Mouse (Mus musculus): Measurements from ENCODE around the gene Eml6. TPM values are rescaled to one million over a fixed set of nuclear protein-coding genes. Genes with fewer than 3 reads are reported as not detected.

The Eml6 gene
- 0.52 and 0.89 TPM in 2 replicates for polyA plus RNA-seq (2014; fragmentation: Nextera tagmentation; extraction: Ambion mirVana)

DNA sequence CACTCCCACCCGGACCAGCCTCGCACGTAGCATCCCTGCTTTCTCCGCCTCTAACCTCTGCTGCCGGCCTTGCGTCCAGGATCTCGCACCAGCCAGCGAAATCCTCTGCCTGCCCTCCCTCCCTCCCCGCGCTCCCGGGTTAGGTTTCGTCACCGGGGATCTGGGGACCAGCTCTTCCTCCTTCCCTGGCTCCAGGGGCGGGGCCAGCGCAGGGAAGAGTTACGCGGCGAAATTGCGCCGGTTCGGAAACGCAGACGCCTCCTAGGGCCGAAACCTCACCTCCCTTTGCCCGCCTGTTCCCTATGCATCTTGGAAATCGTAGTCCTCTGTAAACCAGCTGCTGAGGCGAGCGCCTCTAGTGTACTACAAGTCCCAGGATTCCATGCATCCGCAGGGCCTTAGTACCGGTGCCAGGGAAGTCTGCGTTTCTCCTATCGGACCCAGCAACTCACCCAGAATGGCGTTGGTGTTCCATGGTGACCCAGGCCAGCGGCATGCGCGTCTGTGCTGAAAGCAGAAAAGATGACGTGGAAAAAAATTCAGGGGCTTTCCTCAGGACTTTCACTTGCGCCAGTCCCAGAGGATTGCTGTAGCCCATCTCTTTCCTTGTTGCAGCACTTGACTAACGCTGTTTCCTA lies at the start of gene Eml6:
Gene Eml6, minus strand, starts transcription at position 199 of the 638 bp plus-strand sequence.
- Histone ChIP-seq H3K36me3 (ENCODE audit: control insufficient read depth, insufficient read depth, low read length) (no peaks in the 10 kb centered on the region), H3K4me3 (ENCODE audit: low read depth, low read length) (peak within 1 kb of the TSS; percentile 66), H3K9ac (ENCODE audit: low read depth, low read length) (peak within 1 kb of the TSS; percentile 77), H3K27ac (ENCODE audit: low read depth, low read length) (peak within 1 kb of the TSS; percentile 32), H3K9me3 (replicated peaks; ENCODE audit: control insufficient read depth, low read length) (no peaks in the 10 kb centered on the region), H3K27me3 (ENCODE audit: control insufficient read depth, insufficient read depth, low read length) (peaks cover 19% of the 10 kb centered on the region), H3K4me2 (peak within 1 kb of the TSS; percentile 100), H3K4me1 (ENCODE audit: control insufficient read depth, insufficient read depth, low read length) (0 out of 2 replicates have a peak, but pooled peaks cover 2% of the 10 kb centered on the region)
- WGBS (ENCODE audit: insufficient replicate concordance): 1% methylated on average over 39 of the region's 39 CpGs
- peak; percentile 98 for ATAC-seq (replicated peaks; ENCODE audit: insufficient number of reproducible peaks, low FRiP score, low TSS enrichment)

DNA sequence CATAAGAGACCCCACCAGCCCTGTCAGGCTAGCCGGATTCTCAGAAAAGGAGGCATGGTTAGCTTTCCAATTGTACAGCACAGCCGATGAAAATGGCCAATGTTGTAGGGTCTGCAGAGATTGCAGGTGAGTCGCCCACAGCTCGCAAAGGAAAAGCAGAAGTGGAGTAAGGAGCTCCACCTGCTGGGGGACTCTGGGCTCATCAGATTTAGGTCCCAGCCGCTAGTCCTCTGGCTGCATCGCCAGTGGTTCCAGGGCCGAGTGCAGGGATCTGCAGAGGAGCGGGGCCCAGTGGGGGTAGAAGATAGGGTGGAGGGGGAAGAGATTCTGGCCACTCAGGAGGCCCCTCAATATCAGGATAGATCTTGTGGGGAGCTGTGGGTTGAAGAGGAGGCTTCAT lies 31.5 kb upstream of the Eml6 start:
- no peak overlapping the region for H3K9ac ChIP-seq (ENCODE audit: low read depth, low read length)
- H3K9me3 ChIP-seq (replicated peaks; ENCODE audit: control insufficient read depth, low read length): no peaks in the 10 kb centered on the region
- no peak overlapping the region for H3K4me3 ChIP-seq (ENCODE audit: low read depth, low read length)
- no peak overlapping the region for H3K27ac ChIP-seq (ENCODE audit: low read depth, low read length)
- H3K4me1 ChIP-seq (ENCODE audit: control insufficient read depth, insufficient read depth, low read length): no peaks in the 10 kb centered on the region
- H3K4me2 ChIP-seq: no peak overlapping the region
- H3K36me3 ChIP-seq (ENCODE audit: control insufficient read depth, insufficient read depth, low read length): no peaks in the 10 kb centered on the region
- ATAC-seq (replicated peaks; ENCODE audit: insufficient number of reproducible peaks, low FRiP score, low TSS enrichment): no peak
- no peaks in the 10 kb centered on the region for H3K27me3 ChIP-seq (ENCODE audit: control insufficient read depth, insufficient read depth, low read length)
- WGBS (ENCODE audit: insufficient replicate concordance): 33% methylated on average over 8 of the region's 8 CpGs

GRCm38 (mm10) chr11:30025144-30025543 lies 689 bp downstream of the Eml6 start:
- ATAC-seq (replicated peaks; ENCODE audit: insufficient number of reproducible peaks, low FRiP score, low TSS enrichment): no peak
- Histone ChIP-seq H3K9me3 (replicated peaks; ENCODE audit: control insufficient read depth, low read length) (no peaks in the 10 kb centered on the region), H3K27me3 (ENCODE audit: control insufficient read depth, insufficient read depth, low read length) (peaks cover 22% of the 10 kb centered on the region), H3K36me3 (ENCODE audit: control insufficient read depth, insufficient read depth, low read length) (no peaks in the 10 kb centered on the region), H3K9ac (ENCODE audit: low read depth, low read length) (no peak overlapping the region; the same call in 1 of the 2 replicates), H3K4me2 (peak overlapping the region; percentile 100), H3K4me1 (ENCODE audit: control insufficient read depth, insufficient read depth, low read length) (0 out of 2 replicates have a peak, but pooled peaks cover 2% of the 10 kb centered on the region), H3K4me3 (ENCODE audit: low read depth, low read length) (peak overlapping the region; percentile 66), H3K27ac (ENCODE audit: low read depth, low read length) (no peak overlapping the region)
- 11% methylated on average over 4 of the region's 4 CpGs for WGBS (ENCODE audit: insufficient replicate concordance)

GRCm38 (mm10) chr11:30024261-30025071 lies 1.4 kb downstream of the Eml6 start:
- H3K27me3 ChIP-seq (ENCODE audit: control insufficient read depth, insufficient read depth, low read length): peaks cover 22% of the 10 kb centered on the region
- no peak overlapping the region for H3K27ac ChIP-seq (ENCODE audit: low read depth, low read length)
- peak overlapping the region; percentile 66 for H3K4me3 ChIP-seq (ENCODE audit: low read depth, low read length)
- no peaks in the 10 kb centered on the region for H3K36me3 ChIP-seq (ENCODE audit: control insufficient read depth, insufficient read depth, low read length)
- H3K9ac ChIP-seq (ENCODE audit: low read depth, low read length): peak overlapping the region; percentile 70
- 0 out of 2 replicates have a peak, but pooled peaks cover 2% of the 10 kb centered on the region for H3K4me1 ChIP-seq (ENCODE audit: control insufficient read depth, insufficient read depth, low read length)
- WGBS (ENCODE audit: insufficient replicate concordance): under 1% methylated on average over 57 of the region's 57 CpGs
- ATAC-seq (replicated peaks; ENCODE audit: insufficient number of reproducible peaks, low FRiP score, low TSS enrichment): no peak
- no peaks in the 10 kb centered on the region for H3K9me3 ChIP-seq (replicated peaks; ENCODE audit: control insufficient read depth, low read length)
- peak overlapping the region; percentile 100 for H3K4me2 ChIP-seq

GRCm38 (mm10) chr11:29986257-29986656 lies 39.6 kb downstream of the Eml6 start:
- no peak for ATAC-seq (replicated peaks; ENCODE audit: insufficient number of reproducible peaks, low FRiP score, low TSS enrichment)
- Histone ChIP-seq H3K9ac (ENCODE audit: low read depth, low read length) (no peak overlapping the region), H3K4me2 (no peak overlapping the region), H3K27me3 (ENCODE audit: control insufficient read depth, insufficient read depth, low read length) (no peaks in the 10 kb centered on the region), H3K9me3 (replicated peaks; ENCODE audit: control insufficient read depth, low read length) (no peaks in the 10 kb centered on the region), H3K27ac (ENCODE audit: low read depth, low read length) (no peak overlapping the region), H3K4me1 (ENCODE audit: control insufficient read depth, insufficient read depth, low read length) (no peaks in the 10 kb centered on the region), H3K4me3 (ENCODE audit: low read depth, low read length) (no peak overlapping the region), H3K36me3 (ENCODE audit: control insufficient read depth, insufficient read depth, low read length) (no peaks in the 10 kb centered on the region)
- 66% methylated on average over 2 of the region's 2 CpGs for WGBS (ENCODE audit: insufficient replicate concordance)

DNA sequence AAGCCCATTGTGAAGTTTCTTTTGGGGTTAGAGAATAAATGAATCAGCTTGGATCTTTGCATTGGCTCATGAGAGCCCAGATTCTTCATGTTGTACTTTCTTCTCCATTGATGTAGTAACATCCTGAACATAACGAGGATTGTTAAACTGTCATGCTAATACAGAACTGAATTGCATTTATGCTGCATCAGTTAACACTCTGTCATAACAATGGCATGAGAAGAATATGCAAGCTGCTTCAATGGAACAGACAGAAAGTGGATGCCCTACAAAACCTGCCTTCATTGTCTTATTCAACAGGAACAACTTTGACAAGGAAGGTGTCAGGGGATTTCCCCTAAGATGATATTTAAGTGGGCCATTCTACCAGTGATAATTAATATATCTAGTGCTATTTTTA lies 57.0 kb downstream of the Eml6 start:
- no peak overlapping the region for H3K4me3 ChIP-seq (ENCODE audit: low read depth, low read length)
- no peak overlapping the region for H3K27ac ChIP-seq (ENCODE audit: low read depth, low read length)
- no peaks in the 10 kb centered on the region for H3K9me3 ChIP-seq (replicated peaks; ENCODE audit: control insufficient read depth, low read length)
- no peaks in the 10 kb centered on the region for H3K27me3 ChIP-seq (ENCODE audit: control insufficient read depth, insufficient read depth, low read length)
- H3K4me1 ChIP-seq (ENCODE audit: control insufficient read depth, insufficient read depth, low read length): no peaks in the 10 kb centered on the region
- ATAC-seq (replicated peaks; ENCODE audit: insufficient number of reproducible peaks, low FRiP score, low TSS enrichment): no peak
- WGBS (ENCODE audit: insufficient replicate concordance): 72% methylated on average over 1 of the region's 1 CpGs
- H3K36me3 ChIP-seq (ENCODE audit: control insufficient read depth, insufficient read depth, low read length): no peaks in the 10 kb centered on the region
- no peak overlapping the region for H3K9ac ChIP-seq (ENCODE audit: low read depth, low read length)
- H3K4me2 ChIP-seq: no peak overlapping the region

DNA sequence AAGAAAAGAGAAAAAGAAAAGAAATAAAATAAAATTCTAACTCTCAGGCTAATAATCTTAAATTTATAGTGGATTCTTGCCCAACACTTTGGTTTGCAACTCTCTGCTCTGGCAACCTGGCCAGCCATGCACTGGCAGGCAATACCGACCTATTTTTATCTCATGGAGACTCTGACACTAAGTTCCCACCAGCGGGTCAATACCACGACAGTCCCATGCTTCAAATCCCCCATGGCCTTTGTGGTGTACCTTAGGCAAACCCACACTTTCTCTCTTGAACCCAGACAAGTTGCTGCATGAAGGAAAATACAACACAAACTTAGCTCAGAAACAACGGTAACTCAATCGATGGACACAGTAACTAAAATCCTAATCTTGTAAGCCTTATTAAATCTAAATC lies 66.5 kb downstream of the Eml6 start:
- no peaks in the 10 kb centered on the region for H3K4me1 ChIP-seq (ENCODE audit: control insufficient read depth, insufficient read depth, low read length)
- no peak overlapping the region for H3K4me2 ChIP-seq
- no peaks in the 10 kb centered on the region for H3K27me3 ChIP-seq (ENCODE audit: control insufficient read depth, insufficient read depth, low read length)
- no peaks in the 10 kb centered on the region for H3K9me3 ChIP-seq (replicated peaks; ENCODE audit: control insufficient read depth, low read length)
- no peak overlapping the region for H3K9ac ChIP-seq (ENCODE audit: low read depth, low read length)
- H3K36me3 ChIP-seq (ENCODE audit: control insufficient read depth, insufficient read depth, low read length): no peaks in the 10 kb centered on the region
- ATAC-seq (replicated peaks; ENCODE audit: insufficient number of reproducible peaks, low FRiP score, low TSS enrichment): no peak
- 81% methylated on average over 5 of the region's 5 CpGs for WGBS (ENCODE audit: insufficient replicate concordance)
- no peak overlapping the region for H3K4me3 ChIP-seq (ENCODE audit: low read depth, low read length)
- H3K27ac ChIP-seq (ENCODE audit: low read depth, low read length): no peak overlapping the region

DNA sequence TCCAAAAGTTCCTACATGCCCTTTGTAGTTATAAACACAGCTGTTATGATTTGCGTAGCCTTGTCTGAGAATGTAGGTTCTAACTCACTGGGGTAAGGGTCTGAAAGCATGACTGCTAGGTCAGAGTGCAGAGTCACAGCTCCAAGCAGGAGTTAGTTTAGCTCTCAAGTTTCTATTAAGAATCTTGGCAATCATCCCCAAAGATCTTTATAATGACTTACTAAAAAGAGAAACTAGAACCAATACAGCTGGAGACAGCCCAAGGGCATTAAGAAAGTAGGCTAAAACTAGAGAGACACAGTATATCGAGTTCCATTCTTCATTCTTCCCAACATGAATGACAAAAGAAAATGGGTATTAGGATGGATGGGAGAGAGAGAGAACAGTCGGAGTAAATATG lies 81.2 kb downstream of the Eml6 start:
- H3K4me3 ChIP-seq (ENCODE audit: low read depth, low read length): no peak overlapping the region
- H3K4me2 ChIP-seq: no peak overlapping the region
- no peak overlapping the region for H3K9ac ChIP-seq (ENCODE audit: low read depth, low read length)
- H3K36me3 ChIP-seq (ENCODE audit: control insufficient read depth, insufficient read depth, low read length): no peaks in the 10 kb centered on the region
- H3K27ac ChIP-seq (ENCODE audit: low read depth, low read length): no peak overlapping the region
- H3K9me3 ChIP-seq (replicated peaks; ENCODE audit: control insufficient read depth, low read length): no peaks in the 10 kb centered on the region
- no peak for ATAC-seq (replicated peaks; ENCODE audit: insufficient number of reproducible peaks, low FRiP score, low TSS enrichment)
- 73% methylated on average over 3 of the region's 3 CpGs for WGBS (ENCODE audit: insufficient replicate concordance)
- H3K4me1 ChIP-seq (ENCODE audit: control insufficient read depth, insufficient read depth, low read length): no peaks in the 10 kb centered on the region
- H3K27me3 ChIP-seq (ENCODE audit: control insufficient read depth, insufficient read depth, low read length): no peaks in the 10 kb centered on the region
